Mouse (Mus musculus) adrenal gland, adult 8-10 months (tissue): ENCODE measurements around the gene Gamt. TPM values are rescaled to one million over a fixed set of nuclear protein-coding genes. Genes with fewer than 3 reads are reported as not detected.
"Not testable (repeated sequence)": the region's sequence is repeated elsewhere in the genome, so short reads cannot be mapped to it uniquely, and the experiment has no call there.

Source experiments
- DNase-seq: peaks from one replicate; pipeline ENCODE4 v3.0.0; 2022
- microRNA-seq, 2 experiments: library from miRNA; unstranded; fragments of <30 nt; microRNA quantifications; one replicate each; pipeline ENCODE4 v1.2.0; 2022
- total RNA-seq, 4 experiments: library from RNA; stranded (reverse); gene quantifications; 2 replicates each; pipeline ENCODE4 v1.2.4; 2022

Gamt gene
- total RNA-seq, 4 experiments from 2014 or later: 238 to 291 (median 243) TPM

DNA sequence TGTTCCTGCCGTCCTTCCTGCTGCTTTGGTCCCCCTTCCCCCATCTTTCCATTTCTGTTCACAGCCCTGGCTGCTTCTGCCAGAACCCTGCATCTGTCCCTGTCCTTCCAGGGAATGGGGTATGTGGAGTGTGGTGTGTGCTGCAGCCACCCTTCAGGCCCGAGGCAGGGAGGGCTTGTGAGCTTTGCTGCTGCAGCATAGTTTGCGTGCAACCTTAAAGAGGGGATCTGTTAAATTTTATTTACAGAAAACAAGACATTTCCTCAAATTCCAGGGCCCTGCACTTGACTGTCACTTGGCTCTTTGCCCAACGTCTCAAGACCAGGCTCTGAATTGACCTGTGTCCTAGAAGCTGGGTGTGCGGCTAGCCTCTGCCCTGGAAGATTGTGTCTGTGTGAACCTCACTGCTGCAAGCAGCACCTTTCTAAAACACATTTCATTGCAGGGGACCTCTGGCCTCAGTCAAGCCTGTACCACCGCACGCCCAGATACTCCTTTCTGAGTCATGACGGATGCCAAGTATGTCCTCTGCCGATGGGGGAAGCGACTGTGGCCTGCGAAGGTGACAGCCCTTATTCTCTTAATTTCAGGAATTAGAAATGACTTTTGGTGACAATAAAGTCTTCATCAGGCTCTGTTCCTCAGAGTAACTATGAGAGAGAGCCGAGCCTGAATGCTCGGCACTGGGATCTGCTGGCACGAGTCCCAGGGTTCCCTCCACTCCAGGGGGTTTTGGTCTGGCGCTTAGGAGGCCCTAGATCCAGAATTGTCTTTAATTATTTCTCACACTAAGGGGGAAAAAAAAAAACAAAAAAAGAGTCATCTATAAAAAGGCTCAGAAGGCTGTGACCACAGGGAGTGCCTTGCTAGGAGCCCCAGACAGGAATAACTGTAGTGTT is 32.7 kb downstream of the Gamt start:
- DNase-seq: no peak

DNA sequence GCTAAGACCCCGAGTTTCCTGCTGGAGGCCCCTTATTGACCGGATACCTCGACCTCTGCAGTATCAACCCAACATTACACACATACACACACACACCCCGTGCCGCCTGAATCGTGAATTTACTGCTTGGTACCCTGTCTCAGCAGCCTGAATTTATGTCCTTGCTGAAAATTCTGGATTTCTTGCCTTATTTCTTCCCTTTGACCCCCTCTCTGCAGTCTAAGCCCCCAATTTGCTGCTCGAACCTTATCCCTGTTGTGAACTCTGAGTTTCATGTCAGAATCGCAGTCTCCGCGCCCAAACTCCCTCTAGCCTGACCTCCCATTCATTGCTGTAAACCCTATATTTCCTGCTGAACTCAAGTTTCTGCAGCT is 33.7 kb downstream of the Gamt start:
- no peak for DNase-seq

DNA sequence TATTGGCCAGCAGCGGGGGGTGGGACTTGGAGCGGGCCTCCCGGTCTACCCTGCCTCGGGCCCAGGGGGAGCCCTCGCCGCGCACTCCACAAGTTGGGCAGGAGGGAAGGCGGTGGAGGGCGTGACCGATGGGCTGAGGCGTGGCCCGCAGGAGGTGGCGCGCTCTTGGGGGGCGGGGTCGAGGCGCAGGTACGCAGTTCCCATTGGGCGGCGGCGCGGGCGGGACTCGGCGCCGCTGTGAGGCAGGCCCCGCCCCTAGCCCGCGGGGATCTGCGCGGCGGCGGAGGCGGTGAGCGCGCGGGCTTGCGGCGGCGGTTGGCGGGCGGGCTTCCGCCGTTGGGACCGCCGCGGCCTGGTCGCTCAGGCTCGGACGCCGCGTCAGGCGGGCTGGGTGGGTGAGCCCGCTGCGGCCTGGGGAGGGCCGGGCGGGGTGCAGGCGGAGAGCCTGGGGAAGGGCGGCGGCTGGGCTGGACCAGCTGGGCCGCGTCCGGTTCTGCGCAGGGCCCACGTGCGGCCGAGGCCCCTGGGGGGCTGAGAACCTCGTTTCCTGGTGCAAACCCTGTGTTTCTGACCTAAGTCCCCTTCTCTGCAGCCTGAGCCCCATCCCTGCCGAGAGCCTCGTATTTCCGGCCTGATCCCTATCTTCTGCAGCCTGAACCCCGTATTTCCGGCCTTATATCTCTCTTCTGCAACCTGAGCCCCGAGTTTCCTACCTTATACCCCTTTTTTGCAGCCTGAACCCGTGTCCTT is 34.2 kb downstream of the Gamt start, which contains the start of gene Mum1:
Gene Mum1, plus strand, starts transcription at position 19 of the 750 bp plus-strand sequence.
- DNase-seq: peak; percentile 99

DNA sequence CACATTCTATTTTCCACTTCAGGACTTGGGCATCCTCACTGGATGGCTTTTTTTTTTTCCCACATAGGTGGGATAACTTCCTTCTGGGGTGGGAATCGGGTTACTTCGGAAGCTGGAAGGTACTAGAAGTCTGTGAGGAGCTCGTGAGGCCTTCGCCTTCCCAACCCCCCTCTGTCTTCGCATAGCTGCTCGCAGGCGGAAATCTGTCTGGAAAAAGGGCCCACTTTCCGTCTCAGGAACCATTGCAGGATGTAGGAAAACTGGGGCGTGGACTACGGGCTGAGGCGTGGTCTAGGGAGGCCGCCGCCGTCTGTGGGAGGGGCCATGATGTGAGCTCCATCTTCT is 34.8 kb downstream of the Gamt start:
- DNase-seq: no peak

DNA sequence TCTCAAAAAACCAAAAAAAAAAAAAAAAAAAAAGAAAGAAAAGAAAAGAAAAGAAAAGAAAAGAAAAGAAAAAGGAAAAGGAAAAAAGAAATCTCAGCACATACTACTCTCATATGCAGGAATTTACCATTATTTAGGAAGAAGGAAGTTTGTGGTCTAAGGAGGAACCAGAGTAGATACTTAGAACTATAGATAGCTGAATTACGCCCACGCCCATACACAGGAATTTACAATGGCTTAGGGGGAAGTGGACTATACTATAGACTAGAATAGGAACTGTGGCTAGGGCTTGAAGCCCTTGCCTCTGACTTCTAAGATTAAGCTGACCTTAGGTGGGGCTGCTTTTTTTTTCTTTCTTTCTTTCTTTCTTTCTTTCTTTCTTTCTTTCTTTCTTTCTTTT is 37.7 kb downstream of the Gamt start:
- DNase-seq: not testable (repeated sequence)

DNA sequence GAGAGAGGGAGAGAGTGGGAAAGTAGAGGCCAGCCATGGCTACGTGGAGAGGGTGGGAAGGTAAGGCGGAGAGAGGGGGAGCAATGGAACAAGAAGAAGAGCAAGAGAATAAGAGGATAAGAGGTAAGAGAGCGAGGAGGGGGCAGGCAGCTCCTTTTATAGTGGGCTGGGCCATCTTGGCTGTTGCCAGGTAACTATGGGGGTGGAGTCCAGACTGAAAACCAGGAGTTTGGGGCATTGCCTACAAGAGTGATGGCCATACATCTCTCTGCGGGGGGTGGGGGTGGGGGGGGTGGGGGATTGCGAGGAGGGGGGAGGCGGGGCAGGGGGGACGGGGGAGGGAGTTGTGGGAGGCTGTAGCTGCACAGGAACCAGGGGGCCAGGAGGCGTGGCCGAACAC is 40.1 kb downstream of the Gamt start:
- DNase-seq: no peak

DNA sequence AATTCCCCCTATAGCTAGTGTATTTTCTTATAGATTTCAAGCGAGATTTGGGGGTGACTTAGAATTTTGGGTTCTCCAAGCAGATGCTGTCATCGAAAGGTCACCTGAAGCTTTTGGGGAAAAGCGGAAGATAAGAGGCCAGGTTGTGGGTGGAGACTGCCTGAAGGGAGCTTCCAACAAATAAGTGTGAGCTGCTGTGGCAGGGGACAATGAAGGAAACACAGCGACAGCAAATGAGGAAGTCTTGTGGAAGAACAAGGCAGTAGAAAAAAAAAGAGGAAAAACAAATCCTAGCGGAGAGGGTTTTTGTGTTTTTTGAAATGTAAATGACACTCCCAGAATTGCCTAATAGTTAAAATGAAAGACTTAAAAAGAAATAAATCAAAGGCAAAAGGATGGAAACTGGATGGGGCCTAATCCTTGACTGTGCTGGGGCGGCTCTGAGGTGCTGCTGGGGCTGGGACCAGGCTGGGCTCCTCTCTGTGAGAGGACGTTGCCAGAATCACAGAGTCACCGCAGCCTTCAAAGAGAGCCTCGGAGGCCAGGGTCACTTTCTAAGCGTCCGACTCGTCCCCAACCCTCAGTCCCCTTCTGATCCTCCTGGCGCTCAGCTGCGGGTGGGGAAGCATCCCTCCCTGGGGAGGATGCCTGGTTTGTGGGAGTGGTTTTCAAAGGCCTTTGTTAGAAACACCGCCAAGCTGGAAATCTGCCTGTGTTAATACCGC is 45.6 kb downstream of the Gamt start:
- no peak for DNase-seq

DNA sequence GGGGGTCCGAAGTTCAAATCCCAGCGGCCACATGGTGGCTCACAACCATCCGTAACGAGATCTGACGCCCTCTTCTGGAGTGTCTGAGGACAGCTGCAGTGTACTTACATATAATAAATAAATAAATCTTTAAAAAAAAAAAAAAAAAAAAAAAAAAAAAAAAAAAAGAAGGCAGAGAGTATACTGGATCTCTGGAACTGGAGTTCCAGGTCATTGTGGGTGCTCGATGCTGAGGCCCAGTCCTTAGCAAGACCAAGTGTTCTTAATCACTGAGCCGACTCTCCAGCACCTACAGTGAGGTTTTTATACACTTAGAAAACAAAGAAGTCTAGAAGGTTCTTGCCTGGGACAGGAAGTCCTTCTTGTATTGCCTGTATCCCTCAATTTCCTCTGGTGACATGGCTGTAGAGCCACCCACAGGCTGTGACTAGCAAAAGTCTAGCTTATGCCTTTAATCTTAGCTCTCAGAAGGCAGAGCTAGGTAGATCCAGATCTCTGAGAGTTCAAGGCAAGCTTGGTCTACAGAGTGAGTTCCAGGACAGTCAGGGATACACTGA is 49.2 kb downstream of the Gamt start:
- DNase-seq: not testable (repeated sequence)

DNA sequence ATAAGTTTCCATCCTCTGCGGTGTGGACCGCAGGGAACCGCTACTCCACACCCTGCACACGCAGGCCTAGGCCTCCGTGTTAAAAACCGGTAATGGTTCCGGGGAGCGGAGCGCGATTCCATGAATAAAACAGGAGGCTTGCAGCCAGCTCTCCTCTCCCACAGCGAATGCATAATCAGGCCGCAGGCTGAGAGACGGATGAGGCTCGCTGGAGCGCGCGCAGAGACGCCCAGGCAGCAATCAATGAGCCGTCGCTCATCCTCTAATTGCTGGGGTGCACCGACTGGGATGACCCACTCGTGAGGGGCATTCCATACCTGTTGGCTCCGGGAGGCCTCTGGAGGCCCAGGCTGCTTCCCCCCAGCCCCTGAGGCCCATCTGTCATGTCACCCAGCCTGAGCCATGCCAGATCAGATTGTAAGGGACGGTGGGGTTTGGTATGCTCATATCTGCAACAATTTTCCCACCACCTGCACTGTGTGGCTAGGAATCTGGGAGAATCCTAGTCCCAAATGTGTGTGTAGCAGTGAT is 51.9 kb downstream of the Gamt start:
- no peak for DNase-seq

DNA sequence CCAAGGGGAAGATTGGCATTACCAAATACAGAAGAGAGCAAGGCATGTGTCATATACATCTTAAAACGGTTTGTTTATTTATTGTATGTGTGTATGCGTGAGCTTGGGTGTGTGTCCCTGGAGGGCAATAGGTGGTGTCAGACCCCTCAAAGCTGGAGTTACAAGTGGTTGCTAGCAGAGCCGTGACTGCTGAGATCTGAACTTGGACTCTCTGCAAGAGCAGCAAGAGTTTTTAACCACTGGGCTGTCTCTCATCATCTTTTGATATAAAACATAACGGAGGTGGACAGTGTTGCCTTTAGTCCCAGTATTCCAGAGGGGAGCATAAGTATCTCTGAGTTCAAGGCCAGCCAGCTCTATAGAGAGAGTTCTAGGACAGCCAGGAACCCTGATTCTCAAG is 52.6 kb downstream of the Gamt start:
- no peak for DNase-seq

Small RNA genes lying within 50 kb of the gene (microRNA-seq; reads per million reads assigned to microRNA genes)
- 0 to 0.84 reads per million in 2 experiments for gene Mir6911

Other genes starting within 250 kb of the Gamt start
- 10 to 100 TPM in 2 of 4 experiments, 1 to 10 TPM in 2; 6.4 to 10.6 (median 8.5) TPM for gene Arhgap45, start 244.4 kb downstream of the Gamt start, total RNA-seq
- gene Polr2e, start 221.2 kb downstream of the Gamt start, total RNA-seq: 100 to 1,000 TPM in 1 of 4 experiments, 10 to 100 TPM in 3; 79.1 to 104 (median 94.4) TPM
- 100 to 1,000 TPM; 697 to 776 (median 769) TPM for gene Gpx4, start 213.8 kb downstream of the Gamt start, total RNA-seq
- 10 to 100 TPM; 27.4 to 54.8 (median 45.1) TPM for gene Sbno2, start 155.4 kb downstream of the Gamt start, total RNA-seq
- 100 to 1,000 TPM; 127 to 146 (median 143) TPM for gene Stk11, start 145.2 kb downstream of the Gamt start, total RNA-seq
- gene Atp5d, start 122.4 kb downstream of the Gamt start, total RNA-seq: 100 to 1,000 TPM; 380 to 452 (median 425) TPM
- 10 to 100 TPM; 58.4 to 92.4 (median 81.9) TPM for gene Cbarp, start 120.2 kb downstream of the Gamt start, total RNA-seq
- gene Midn, start 112.7 kb downstream of the Gamt start, total RNA-seq: 100 to 1,000 TPM in 1 of 4 experiments, 10 to 100 TPM in 3; 56.4 to 145 (median 90.1) TPM
- gene Cirbp, start 95.0 kb downstream of the Gamt start, total RNA-seq: 100 to 1,000 TPM in 3 of 4 experiments, 10 to 100 TPM in 1; 44.2 to 234 (median 162) TPM
- gene 1600002K03Rik, start 88.1 kb downstream of the Gamt start, total RNA-seq: 10 to 100 TPM; 18.1 to 22.1 (median 21.7) TPM
- 1 to 10 TPM; 2.4 to 5.2 (median 3.3) TPM for gene Efna2, start 81.5 kb downstream of the Gamt start, total RNA-seq
- 10 to 100 TPM; 26.5 to 41.6 (median 32.9) TPM for gene Mum1, start 34.6 kb downstream of the Gamt start, total RNA-seq
- 100 to 1,000 TPM; 192 to 257 (median 232) TPM for gene Ndufs7, start 11.9 kb downstream of the Gamt start, total RNA-seq
- 100 to 1,000 TPM in 2 of 4 experiments, 10 to 100 TPM in 2; 72.3 to 125 (median 90.3) TPM for gene Dazap1, start 474 bp upstream of the Gamt start, total RNA-seq
- 1,000 to 10,000 TPM; 1,106 to 1,181 (median 1,155) TPM for gene Rps15, start 31.4 kb upstream of the Gamt start, total RNA-seq
- gene Apc2, start 35.0 kb upstream of the Gamt start, total RNA-seq: 1 to 10 TPM; 1.5 to 6.8 (median 4.3) TPM
- 10 to 100 TPM; 34.7 to 40.0 (median 35.4) TPM for gene 2310011J03Rik, start 59.5 kb upstream of the Gamt start, total RNA-seq
- 1 to 10 TPM; 3.5 to 8.2 (median 5.8) TPM for gene Pcsk4, start 68.5 kb upstream of the Gamt start, total RNA-seq
- 1 to 10 TPM; 5.1 to 6.6 (median 5.9) TPM for gene Reep6, start 68.9 kb upstream of the Gamt start, total RNA-seq
- 10 to 100 TPM in 2 of 4 experiments, 1 to 10 TPM in 2; 9.2 to 11.1 (median 10.3) TPM for gene Adamtsl5, start 87.4 kb upstream of the Gamt start, total RNA-seq
- 1 to 10 TPM in 1 of 4 experiments, under 1 TPM in 3; 0.21 to 1.3 (median 0.41) TPM for gene Plk5, start 95.4 kb upstream of the Gamt start, total RNA-seq
- gene Mex3d, start 126.6 kb upstream of the Gamt start, total RNA-seq: 10 to 100 TPM; 17.4 to 21.6 (median 20.8) TPM
- 100 to 1,000 TPM; 147 to 161 (median 156) TPM for gene Mbd3, start 138.5 kb upstream of the Gamt start, total RNA-seq
- gene Uqcr11, start 145.8 kb upstream of the Gamt start, total RNA-seq: 100 to 1,000 TPM; 515 to 715 (median 604) TPM
- gene Tcf3, start 172.6 kb upstream of the Gamt start, total RNA-seq: 10 to 100 TPM; 56.7 to 75.7 (median 66.8) TPM
- gene Onecut3, start 233.8 kb upstream of the Gamt start, total RNA-seq: not detected